Mouse (Mus musculus) midbrain, postnatal 0 days (tissue): ENCODE results near the gene Bpifb5. TPM values are rescaled to one million over a fixed set of nuclear protein-coding genes. Genes with fewer than 3 reads are reported as not detected.

Experiments
- ATAC-seq: fragments of 200-750 bp; cut with Nextera tagmentation; 2 replicates; pipeline ENCODE4 v1.8.0; 2017; ENCODE audit warnings: moderate number of reproducible peaks, mild to moderate bottlenecking, moderate TSS enrichment, moderate library complexity; ENCODE audit not compliant: low FRiP score
- DNase-seq: peaks from one replicate; pipeline ENCODE4 v3.0.0-alpha.2; 2015; ENCODE audit warnings: low spot score
- H3K27ac ChIP-seq: fragments of 300-500 bp; sonication (generic); 2 replicates; pipeline ENCODE4 v1.5.1; 2014; ENCODE audit warnings: low read depth, mild to moderate bottlenecking, low read length, mixed read lengths
- H3K27me3 ChIP-seq: fragments of 300-500 bp; sonication (generic); 2 replicates; pipeline ENCODE4 v1.6.1; 2014; ENCODE audit warnings: low read length, control low read depth, mixed read lengths; ENCODE audit not compliant: insufficient read depth
- H3K36me3 ChIP-seq: fragments of 300-500 bp; sonication (generic); 2 replicates; pipeline ENCODE4 v1.6.1; 2014; ENCODE audit warnings: low read length, control low read depth, mixed read lengths; ENCODE audit not compliant: insufficient read depth
- H3K4me1 ChIP-seq: fragments of 300-500 bp; sonication (generic); 2 replicates; pipeline ENCODE4 v1.6.1; 2014; ENCODE audit warnings: mild to moderate bottlenecking, control low read depth, antibody characterized with exemption, low read length, mixed read lengths; ENCODE audit not compliant: insufficient read depth
- H3K4me2 ChIP-seq: fragments of 300-500 bp; sonication (generic); 2 replicates; pipeline ENCODE4 v1.6.1; 2014; ENCODE audit warnings: low read depth, mild to moderate bottlenecking, low read length, mixed read lengths; ENCODE audit not compliant: poor library complexity, severe bottlenecking
- H3K4me3 ChIP-seq: fragments of 300-500 bp; sonication (generic); 2 replicates; pipeline ENCODE4 v1.5.1; 2014; ENCODE audit warnings: low read depth, mild to moderate bottlenecking, low read length, moderate library complexity
- H3K9ac ChIP-seq: fragments of 300-500 bp; sonication (generic); replicated peaks from 2 replicates; pipeline ENCODE4 v1.6.1; 2014; ENCODE audit warnings: mild to moderate bottlenecking, low read length, moderate library complexity, mixed read lengths; ENCODE audit not compliant: poor library complexity, severe bottlenecking
- H3K9me3 ChIP-seq: fragments of 300-500 bp; sonication (generic); 2 replicates; pipeline ENCODE4 v1.6.1; 2016; ENCODE audit warnings: low read length, control low read depth
- CTCF ChIP-seq: IDR thresholded peaks from 2 replicates; pipeline ENCODE4 v1.5.1; 2016; ENCODE audit warnings: antibody characterized with exemption, mild to moderate bottlenecking
- WGBS: fragments of 180-500 bp; shearing (Covaris S2); extraction: QIAGEN DNeasy Blood & Tissue Kit; methylation state at CpG from one replicate; pipeline ENCODE4 v1.1.7; 2014; 5-methylcytosine and 5-hydroxymethylcytosine counted together
- polyA plus RNA-seq: library from polyadenylated mRNA; unstranded; fragments of >200 nt; fragmentation: Nextera tagmentation; extraction: Ambion mirVana; gene quantifications from 2 replicates; pipeline ENCODE4 v1.2.1, GENCODE M21; 2015
- total RNA-seq: library from RNA; depleted of rRNA; stranded (reverse); fragments of >200 nt; gene quantifications from 2 replicates; pipeline ENCODE4 v1.2.3, GENCODE M21; 2014

Bpifb5 gene
- total and polyA plus RNA-seq, 2 experiments from 2014 or later = 0.27 to 0.44 TPM

DNA sequence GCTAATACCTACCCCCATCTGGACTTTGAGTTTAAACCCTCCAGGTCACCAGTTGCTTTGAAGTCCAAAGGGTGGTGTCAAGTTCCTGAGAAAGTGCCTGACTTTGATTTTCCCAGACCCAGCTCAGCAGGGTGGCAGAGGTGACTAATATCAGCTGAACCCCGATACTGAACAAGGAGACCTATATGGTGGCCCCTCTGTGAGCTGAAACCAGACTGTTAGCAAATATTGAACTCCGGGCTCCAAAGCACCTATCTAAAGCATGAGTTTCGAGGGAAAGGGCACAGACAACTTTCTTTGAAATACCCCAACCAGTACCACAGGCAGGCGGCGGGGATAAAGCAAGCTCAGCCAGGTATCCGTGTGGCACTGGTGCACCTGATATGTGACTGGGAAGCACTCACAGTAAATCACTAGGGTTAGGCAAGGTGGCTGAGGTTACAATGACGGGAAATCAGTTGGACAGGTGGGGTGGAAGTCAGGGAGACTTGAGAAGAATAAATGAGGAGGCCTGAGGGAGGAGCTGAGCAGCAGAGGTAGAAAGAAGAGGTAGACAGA lies 33.6 kb upstream of the Bpifb5 start:
- no peaks in the 10 kb centered on the region for H3K36me3 ChIP-seq
- H3K4me3 ChIP-seq = no peak overlapping the region
- no peak overlapping the region for H3K4me2 ChIP-seq
- no peaks in the 10 kb centered on the region for H3K4me1 ChIP-seq
- DNase-seq (no peak), ATAC-seq (no peak)
- no peaks in the 10 kb centered on the region for H3K27me3 ChIP-seq
- H3K27ac ChIP-seq = no peak overlapping the region
- H3K9me3 ChIP-seq = no peaks in the 10 kb centered on the region
- no peak for TF ChIP-seq CTCF
- no peak overlapping the region for H3K9ac ChIP-seq
- WGBS = 87% methylated on average over 7 of the region's 7 CpGs

DNA sequence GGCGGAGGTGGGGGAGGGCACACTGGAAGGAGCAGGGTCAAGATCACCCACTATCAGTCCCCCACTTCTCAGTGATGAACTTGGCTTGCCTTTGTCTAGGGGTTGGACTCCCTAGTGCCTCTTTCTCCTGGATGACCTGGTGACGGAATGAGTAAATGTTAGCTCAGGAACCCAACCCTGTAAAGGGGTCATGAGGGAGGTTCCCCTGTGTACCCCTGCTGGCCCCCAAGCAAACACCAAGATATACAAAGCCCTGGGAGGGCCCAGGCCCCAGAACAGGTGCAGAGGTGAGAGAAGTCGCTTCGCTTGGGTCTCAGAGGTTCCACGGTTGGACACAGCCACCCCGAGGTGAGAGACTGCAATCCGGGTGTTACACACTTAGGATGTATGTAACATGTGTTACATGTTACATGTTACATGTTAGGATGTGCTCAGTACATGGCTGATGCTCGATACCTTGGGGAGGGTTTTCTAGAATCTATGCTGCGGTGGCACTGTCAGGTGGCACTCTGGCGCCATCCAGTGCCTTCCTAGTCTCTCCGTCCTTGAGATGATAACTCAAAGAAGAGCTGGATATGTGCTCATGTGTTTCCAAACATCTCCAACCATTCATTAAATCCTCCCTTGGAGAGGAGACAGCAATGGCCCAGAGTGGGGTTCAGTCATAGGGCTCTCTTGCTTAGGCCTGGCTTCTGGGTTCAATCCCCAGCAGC lies 32.8 kb upstream of the Bpifb5 start, which contains the start of gene Bpifb1:
Gene Bpifb1, plus strand, starts transcription at position 273 of the 713 bp plus-strand sequence.
- H3K36me3 ChIP-seq = no peaks in the 10 kb centered on the region
- H3K4me2 ChIP-seq = no peak within 1 kb of the TSS
- no peaks in the 10 kb centered on the region for H3K9me3 ChIP-seq
- H3K4me1 ChIP-seq = no peaks in the 10 kb centered on the region
- 83% methylated on average over 11 of the region's 11 CpGs for WGBS
- H3K27me3 ChIP-seq = no peaks in the 10 kb centered on the region
- H3K9ac ChIP-seq = no peak within 1 kb of the TSS
- H3K27ac ChIP-seq = no peak within 1 kb of the TSS
- ATAC-seq (no peak), DNase-seq (peak; percentile 42)
- peak; percentile 65 for TF ChIP-seq CTCF
- H3K4me3 ChIP-seq = no peak within 1 kb of the TSS

DNA sequence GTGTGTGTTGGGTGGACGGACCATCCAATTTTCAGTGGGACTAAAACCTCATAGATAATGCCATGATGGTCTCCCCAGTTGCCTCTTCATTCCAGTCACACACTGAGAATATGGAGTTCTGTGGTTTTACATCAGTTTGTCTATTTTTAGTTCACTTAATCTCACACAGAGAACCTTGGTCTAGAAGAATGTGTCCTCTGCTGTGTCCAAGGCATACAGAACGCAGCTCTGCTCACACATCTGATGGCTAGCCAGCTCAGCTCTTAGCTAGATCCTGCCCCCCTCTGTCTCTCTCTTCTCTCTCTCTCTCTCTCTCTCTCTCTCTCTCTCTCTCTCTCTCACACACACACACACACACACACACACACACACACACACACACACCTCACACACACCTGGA lies 31.4 kb upstream of the Bpifb5 start:
- Histone ChIP-seq H3K9me3 (no peaks in the 10 kb centered on the region), H3K4me1 (no peaks in the 10 kb centered on the region), H3K9ac (no peak overlapping the region), H3K4me2 (no peak overlapping the region), H3K27me3 (no peaks in the 10 kb centered on the region), H3K27ac (no peak overlapping the region), H3K4me3 (no peak overlapping the region), H3K36me3 (no peaks in the 10 kb centered on the region)
- TF ChIP-seq CTCF = no peak
- ATAC-seq (no peak), DNase-seq (no peak)
- 68% methylated on average over 2 of the region's 2 CpGs for whole genome bisulfite sequencing

DNA sequence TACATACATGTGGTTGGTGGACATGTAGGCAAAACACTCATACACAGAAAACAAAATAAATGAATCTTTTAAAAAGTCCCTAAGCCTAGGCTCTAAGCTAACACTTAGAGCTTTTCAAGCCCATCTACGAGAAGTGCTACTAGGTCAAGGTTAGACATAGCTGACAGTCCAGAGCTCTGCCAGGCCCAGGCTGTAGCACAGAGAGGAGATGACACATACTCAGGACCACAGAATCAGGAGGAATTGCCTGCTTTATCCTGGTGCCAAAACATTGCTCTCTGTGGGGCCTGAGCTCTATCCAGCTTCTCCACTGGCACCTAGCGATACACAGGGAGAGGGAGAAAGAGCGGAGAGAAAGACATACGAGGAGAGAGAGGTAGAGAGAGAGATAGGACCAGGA lies 30.5 kb upstream of the Bpifb5 start:
- 90% methylated on average over 4 of the region's 4 CpGs for WGBS
- Histone ChIP-seq H3K36me3 (no peaks in the 10 kb centered on the region), H3K4me2 (no peak overlapping the region), H3K4me1 (no peaks in the 10 kb centered on the region), H3K27me3 (no peaks in the 10 kb centered on the region), H3K4me3 (no peak overlapping the region), H3K9ac (no peak overlapping the region), H3K9me3 (no peaks in the 10 kb centered on the region), H3K27ac (no peak overlapping the region)
- no peak for TF ChIP-seq CTCF
- ATAC-seq = no peak
- no peak for DNase-seq

DNA sequence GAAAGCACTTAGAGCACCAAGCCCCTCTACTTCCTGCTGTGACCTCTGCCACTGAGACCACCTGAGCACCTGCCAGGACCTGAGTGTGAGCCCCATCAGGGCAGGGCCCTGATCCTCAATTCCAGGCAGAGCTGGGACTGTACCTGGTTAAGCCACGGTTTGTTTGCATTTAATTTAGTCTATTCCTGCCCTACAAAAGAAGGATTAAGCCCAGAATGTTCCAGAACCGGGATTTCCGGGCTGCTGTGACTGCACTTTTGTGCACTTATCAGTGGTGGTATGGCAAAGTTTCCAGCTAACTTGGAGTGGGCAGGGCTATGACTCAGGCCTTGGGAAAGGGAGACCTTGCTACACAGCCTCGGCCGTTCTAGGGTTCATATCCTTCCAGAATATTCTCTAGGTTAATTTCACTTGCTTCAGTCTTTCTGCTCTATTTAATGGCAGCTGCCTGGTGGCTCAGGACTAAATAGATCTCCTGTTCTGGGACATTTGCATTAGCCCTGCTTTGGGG lies 29.5 kb upstream of the Bpifb5 start:
- H3K27me3 ChIP-seq = no peaks in the 10 kb centered on the region
- no peaks in the 10 kb centered on the region for H3K9me3 ChIP-seq
- DNase-seq (no peak), ATAC-seq (no peak)
- 70% methylated on average over 5 of the region's 5 CpGs for WGBS
- no peak for TF ChIP-seq CTCF
- H3K27ac ChIP-seq = no peak overlapping the region
- H3K4me3 ChIP-seq = no peak overlapping the region
- H3K9ac ChIP-seq = no peak overlapping the region
- H3K36me3 ChIP-seq = no peaks in the 10 kb centered on the region
- no peaks in the 10 kb centered on the region for H3K4me1 ChIP-seq
- H3K4me2 ChIP-seq = no peak overlapping the region

DNA sequence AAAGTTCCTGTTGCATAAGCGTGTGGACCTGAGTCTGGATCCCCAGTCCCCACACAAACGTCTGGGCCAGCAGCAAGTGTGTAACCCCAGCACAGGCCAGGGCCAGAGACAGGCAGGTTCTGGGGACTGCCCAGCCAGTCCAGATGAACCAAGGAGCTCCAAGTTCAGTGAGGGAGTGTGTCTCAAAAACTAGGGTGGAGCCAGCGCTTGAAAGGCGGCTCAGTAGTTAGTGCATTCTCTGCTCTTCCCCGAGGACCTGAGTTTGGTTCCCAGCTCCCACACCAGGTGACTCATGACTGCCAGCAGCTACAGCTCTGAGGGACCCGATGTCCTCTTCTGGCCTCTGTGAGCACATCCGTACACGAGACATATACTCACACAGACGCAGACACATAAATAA lies 26.5 kb upstream of the Bpifb5 start:
- no peak for TF ChIP-seq CTCF
- H3K36me3 ChIP-seq = no peaks in the 10 kb centered on the region
- no peak overlapping the region for H3K27ac ChIP-seq
- DNase-seq (no peak), ATAC-seq (no peak)
- no peak overlapping the region for H3K9ac ChIP-seq
- H3K4me3 ChIP-seq = no peak overlapping the region
- no peaks in the 10 kb centered on the region for H3K9me3 ChIP-seq
- H3K4me2 ChIP-seq = no peak overlapping the region
- no peaks in the 10 kb centered on the region for H3K27me3 ChIP-seq
- 94% methylated on average over 9 of the region's 9 CpGs for WGBS
- no peaks in the 10 kb centered on the region for H3K4me1 ChIP-seq
